Mouse (Mus musculus) naive thymus-derived CD4-positive, alpha-beta T cell, adult 2 months (primary cell): ENCODE results near the gene Capn7.

Experiments
- DNase-seq: peaks from one replicate; pipeline ENCODE4 v3.0.0-alpha.2; 2011; ENCODE audit warnings: low read depth

The Capn7 gene

DNA sequence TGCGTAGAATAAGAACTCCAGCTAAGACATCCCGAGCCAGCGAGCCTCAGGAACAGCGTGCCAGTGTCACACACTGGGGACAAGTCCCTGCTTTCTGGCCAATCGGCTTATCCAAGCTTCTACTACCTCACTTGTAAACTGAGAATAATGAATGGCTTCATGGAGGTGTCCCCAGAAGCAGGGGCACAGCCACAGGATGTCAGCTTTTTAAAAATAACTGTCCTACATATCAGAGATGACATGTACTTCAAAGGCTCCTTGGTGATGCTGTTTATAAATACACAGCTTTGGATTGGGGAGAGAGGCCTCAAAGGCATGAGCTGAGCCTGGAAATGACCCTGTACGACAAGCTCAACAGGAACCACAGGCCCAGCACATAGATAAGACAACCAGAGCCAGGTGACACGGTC lies 78.5 kb downstream of the Capn7 start:
- no peak for DNase-seq

DNA sequence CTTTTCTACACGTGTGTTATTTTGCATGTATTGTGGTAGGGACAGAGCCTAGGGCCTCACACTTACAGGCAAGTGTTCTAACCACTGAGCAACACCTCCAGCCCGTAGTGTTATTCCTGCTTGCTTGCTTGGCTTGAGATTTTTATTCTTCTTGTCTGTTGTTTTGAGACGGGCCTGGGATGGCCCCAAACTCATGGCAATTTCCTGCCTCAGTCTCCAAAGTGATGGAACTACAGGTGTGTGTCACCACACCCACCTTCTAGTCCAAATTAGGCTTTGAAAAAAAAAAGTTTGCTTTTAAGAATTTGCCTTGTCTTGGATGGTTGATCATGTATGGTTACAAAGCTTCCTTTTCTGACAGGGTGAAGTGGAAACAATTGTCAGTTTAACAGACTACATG lies 80.0 kb downstream of the Capn7 start:
- DNase-seq, result no peak

DNA sequence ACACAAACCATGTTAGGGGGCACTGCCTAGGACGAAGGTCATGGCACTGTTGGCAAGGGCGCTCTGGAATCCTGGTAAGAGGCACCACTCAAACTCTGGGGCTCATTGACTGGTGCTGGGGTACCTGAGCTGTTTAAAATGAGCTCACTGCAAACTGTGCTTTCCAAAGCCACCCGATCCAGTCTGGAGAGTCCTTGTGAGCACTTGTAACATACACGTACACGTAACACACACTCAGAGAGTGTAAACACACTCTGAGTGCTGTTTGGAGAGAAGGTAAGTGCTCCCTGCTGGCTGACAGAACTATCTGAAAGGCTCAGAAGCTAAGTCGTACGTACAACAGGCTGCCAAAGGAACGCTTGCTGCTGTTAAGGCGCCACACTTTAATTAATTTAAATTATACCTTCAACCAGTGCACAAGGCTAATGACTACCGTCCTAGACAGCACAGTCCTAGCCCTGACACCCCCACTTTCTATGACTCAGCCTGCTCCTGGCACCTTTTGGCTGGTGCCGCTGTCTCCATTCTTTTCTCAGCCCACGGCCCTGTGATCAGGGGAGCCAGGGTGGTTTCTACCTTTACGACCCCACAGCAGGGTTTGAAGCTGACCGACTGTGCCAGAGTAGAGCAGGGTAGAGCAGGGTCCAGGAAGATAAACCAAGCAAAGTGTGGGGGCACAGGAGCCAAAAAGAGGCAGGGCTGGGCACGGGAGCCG lies 80.6 kb downstream of the Capn7 start:
- DNase-seq, result no peak

DNA sequence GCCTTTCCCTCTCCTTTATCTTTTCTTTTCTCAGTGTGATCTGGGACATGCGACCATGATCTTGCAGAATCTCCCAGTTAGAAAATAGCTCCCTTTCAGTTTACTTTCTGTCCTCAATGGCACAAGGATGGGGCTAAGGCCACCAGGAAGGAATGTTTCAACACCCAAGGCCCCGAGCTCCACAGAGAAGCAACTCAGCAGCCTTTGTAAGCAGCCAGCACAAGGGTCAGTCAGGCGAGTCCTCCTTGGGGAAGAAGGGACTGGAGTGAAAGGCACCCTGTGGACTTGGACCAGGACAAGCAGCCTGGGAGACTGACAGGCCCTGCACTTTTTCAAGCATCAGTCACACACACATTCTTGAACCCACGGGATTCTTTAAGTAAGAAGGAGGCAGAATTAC lies 82.8 kb downstream of the Capn7 start:
- DNase-seq, result no peak

DNA sequence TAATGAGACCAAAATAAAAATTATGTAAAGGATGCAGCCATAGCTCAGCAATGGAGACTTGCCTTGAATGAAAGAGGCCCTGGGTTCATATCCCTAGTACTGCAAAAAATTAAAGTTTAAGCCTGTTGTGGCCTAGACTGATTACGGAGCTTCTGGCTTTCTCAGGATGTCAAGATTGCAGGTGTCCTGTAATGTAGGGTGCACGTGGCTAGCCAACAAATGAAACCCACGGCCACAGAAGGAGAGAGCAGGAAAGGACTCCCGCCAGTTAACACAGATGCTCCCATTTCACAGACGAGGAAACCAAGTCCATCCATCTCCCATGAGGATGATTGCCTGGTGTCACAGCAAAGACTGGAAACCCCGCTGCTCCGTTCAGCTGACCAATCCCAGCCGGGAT lies 83.7 kb downstream of the Capn7 start:
- no peak for DNase-seq

DNA sequence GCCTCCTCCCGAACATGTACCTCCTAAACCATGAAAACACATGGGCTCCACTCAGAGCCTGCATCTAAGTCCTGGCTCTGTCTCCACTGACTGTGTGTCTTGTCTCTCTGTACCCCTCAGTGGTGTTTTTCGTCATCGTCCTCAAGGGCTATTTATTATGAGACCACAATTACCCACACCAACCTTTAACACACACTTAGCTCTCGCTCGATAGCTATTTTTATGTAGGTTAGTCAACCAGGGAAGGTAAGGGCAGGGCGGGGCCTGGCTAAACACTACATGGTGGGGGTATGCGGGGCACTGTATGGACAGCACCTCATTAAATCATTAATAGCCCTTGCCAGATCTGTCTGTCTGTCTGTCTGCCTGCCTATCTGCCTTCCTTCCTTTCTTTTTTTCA lies 84.1 kb downstream of the Capn7 start:
- no peak for DNase-seq

DNA sequence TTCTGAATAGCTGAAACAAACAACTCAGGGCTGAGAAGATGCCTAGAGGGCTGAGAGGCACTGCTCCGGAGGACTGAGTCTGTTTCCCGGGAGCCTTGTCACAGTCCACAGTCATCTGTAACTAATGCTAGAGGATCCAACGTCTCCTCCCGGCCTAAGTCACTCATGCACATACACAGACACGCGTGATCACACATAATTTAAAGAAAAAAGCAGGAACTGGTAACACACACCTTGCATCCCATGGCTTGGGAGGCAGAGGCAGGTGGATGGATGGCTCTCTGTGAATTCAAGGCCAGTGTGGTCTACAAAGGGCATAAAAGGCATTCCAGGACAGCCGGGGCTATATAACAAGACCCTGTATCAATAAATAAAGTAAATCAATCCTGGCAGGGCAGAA lies 84.5 kb downstream of the Capn7 start:
- DNase-seq, result no peak
